Mouse (Mus musculus): ENCODE results near the gene Cmss1.

DNA sequence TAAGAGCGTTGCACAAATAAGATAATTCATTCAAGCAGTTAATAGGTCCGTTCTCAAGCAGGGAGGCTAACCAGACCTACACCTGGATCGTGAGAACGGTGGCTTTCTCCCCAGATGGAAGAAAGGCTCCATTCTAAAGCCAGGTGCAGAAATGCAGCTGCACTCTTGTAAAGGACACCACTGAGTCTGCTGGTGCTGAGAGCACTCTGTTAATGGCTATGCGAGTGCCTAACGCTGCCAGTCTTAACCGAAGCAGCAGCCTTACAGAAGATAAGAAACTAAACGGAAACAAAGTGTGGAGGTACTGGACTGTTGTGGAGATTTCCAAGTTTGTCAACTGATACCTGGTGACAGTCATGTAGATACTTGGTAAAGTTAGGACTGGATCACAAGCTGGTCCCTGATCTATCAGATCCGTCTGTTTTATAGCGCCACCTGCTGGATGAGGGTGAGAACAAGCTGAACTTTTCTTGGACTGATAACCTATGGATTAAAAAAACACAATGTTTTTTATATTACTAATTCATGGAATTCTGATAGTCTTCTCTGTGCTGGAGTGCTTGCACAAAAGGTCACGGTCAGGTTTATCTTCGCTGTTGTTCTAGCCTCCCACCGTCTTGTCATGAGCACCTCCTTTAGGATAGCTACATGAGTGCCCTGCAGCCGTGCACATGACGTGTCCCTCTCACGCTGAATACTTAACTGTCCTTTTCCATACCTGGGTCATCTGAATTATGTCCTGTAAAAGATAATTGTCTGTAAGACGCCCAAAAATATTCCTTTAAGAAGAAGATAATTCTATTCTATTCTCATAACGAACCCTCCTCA lies 208.1 kb downstream of the Cmss1 start:
- TF ChIP-seq CTCF (IDR thresholded peaks at IDR 0.05; ENCODE audit: low read depth, low read length): peak; percentile 54
- no peak for TF ChIP-seq POLR2A (IDR thresholded peaks at IDR 0.05; ENCODE audit: extremely low read depth, insufficient read depth, low read length)
